Mouse (Mus musculus): ENCODE measurements around the gene Pdcl3.

Gene Pdcl3

DNA sequence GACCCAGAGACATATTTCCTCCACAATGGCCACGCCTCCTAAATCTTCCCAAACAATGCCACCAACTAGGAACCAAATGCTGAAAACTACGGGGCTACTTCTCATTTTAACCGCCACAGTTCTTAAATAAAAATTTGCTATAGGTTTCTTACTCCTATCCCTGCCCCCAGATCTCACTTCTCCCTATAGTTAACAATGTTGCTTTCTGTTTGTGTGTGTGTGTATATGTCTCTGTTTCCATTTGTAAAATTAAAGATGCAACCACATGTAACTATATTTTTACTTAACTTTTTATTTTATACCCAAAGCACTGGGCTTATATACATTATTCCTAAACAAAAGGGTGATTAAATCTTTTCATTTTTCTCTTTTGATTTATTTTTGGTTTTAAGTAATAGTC is at the start of gene Pdcl3:
TSS of gene Pdcl3 (plus strand) at position 301 of the 400 bp plus-strand sequence.
- no peak for DNase-seq

DNA sequence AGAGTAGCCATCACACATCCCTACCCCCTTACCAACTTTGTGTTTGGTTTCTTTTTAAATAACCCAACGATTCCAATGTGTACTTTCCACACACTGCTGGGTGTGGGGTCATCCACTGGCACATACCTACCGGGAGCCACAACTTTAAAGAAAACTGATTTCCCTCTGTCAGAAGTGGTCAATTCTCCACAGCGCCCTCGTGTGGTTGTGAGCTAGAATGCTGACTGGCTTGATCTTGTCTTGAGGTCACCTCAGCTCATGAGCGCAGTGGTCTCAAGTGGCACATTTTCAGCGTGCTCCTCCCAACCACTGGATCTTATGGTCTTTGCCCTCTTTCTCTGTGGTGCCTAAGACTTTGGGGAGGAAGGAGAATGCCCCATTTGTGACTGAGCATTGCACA is 48.6 kb upstream of the Pdcl3 start:
- no peak for DNase-seq

DNA sequence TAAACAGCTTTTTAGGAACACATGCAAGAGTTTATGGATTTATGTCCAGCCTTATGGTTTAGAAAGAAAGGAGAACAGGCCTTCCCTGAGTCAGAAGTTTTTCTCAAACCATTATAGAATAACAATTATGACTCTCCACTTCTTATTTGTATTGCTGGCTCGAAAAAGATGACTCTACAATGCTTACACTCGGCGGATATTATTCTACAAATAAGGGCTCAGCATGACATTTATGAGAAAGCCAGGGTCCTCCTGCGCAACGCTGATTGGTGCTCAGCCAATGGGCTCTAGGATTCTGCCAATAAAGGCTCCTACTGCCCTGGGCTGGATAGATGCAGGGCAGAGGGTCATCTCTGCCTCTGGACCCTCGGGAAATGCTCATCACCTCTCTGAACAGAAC is 46.6 kb upstream of the Pdcl3 start, which contains the start of gene Nms:
TSS of gene Nms (plus strand) at position 301 of the 400 bp plus-strand sequence.
- DNase-seq, result no peak

DNA sequence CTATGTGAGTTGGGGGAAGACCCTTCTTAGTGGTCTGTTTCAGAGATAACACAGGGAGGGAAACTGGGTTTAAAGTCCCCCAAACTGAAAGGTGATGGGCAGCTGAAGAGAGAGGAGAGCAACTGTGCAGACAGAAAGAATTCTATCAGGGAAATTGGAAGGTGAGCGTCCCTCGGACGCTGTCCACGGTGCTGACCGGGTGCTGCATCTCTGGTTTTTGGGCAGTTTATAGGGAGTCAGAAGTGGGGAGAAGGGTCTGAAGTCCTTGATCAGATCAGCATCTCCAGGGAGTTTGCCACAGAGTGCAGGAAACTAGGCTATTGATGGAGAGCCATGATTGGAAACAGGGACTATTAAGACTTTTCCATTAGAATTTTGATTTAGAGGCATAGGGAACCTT is 45.8 kb upstream of the Pdcl3 start:
- peak in 1 of 2 experiments; percentile 5 for DNase-seq

DNA sequence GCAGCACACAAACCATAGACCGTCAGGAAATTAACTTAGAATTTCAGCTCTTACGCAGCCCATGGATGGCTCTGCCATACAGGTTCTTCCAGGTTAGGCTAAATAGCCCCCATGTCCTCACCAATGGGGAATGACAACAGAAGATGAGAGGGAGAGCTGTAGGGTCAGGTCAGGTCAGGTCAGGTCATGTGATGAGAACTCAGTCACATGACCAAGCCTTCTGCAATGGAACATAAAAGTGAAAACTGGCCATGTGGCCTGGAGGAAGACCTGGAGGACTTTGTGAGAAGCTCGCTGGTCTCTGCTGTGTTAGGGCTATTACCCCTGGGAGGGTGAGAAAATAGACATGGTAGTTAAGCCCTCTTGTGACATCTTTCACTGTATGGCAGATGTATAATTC is 29.0 kb upstream of the Pdcl3 start:
- no peak for DNase-seq

DNA sequence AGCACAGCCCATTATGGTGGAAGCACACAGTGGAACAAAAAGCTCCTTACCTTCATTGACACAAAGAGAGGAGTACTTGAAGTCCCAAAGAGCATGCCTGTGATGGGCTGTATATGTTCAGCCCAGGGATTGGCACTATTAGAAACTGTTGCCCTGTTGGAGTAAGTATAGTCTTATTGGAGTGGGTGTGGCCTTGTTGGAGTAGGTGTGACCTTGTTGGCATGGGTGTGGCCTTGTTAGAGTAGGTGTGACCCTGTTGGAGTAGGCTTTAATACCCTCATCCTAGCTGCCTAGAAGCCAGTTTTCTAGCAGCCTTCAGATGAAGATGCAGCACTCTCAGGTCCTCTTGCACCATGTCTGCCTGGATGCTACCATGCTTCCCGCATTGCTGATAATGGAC is 16.3 kb upstream of the Pdcl3 start:
- DNase-seq, result no peak

DNA sequence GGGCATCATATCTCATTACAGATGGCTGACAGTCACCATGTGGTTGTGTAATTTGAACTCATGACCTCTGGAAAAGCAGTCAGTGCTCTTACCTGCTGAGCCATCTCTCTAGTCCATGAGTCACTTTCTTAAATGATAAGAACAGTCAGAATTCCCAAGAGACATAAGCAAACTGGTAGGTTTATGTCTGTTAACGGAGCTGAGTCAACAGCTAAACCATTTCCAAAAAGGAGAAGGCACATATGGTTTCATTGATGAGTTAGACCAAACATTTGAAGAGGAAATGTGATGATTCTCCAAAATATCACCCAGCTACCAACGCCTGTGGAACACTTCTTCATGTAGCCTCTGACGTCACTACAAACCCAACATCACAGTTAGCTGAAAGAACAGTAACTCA is 13.7 kb upstream of the Pdcl3 start:
- no peak for DNase-seq

DNA sequence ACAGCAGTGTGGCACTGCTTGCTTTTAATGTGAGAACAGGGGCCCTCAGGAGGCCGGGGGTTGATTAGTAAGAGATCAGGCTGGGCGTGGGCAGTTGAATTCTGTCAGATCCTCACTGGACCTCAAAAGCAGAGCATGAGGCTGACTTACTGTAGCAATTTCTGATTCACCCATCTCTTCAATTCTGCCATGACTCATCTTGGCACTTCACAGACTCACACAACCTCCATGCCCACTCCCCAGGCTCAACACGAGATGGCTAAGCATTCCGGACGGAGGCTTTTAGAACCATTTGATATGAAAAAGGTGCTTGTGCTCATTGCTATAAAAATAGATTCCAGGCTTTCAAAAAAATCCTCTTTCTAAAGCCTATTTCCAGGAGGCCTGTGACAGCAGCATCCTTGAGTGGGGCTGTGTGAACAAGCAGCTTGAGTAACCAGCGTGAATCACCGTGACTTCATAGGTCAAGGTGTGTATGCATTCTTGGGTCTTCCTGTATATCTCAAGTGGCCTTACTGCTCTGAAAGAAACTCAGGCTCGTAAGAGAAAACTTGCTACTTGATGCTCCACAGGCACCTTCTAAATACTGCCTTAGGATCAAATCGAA is 12.3 kb upstream of the Pdcl3 start:
- DNase-seq, result no peak

DNA sequence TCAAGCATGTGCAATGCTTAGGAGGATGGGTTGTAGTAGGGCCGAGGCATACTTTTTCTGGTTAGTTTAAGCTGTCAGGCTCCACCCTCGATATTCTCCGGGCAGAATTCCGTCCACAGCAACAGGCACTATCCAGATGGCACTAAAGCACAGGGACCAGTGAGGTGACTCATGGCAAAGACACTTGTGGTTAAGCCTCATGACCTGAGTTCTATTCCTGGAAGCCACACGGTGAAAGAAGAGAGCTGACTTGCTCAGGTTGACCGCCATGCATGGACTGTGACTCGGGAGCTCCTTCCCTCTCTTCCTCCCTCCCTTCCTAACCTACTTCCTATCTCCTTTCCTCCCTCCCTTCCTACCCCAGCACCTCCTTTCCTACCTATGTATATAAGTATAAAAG is 5.5 kb upstream of the Pdcl3 start:
- DNase-seq, result no peak

DNA sequence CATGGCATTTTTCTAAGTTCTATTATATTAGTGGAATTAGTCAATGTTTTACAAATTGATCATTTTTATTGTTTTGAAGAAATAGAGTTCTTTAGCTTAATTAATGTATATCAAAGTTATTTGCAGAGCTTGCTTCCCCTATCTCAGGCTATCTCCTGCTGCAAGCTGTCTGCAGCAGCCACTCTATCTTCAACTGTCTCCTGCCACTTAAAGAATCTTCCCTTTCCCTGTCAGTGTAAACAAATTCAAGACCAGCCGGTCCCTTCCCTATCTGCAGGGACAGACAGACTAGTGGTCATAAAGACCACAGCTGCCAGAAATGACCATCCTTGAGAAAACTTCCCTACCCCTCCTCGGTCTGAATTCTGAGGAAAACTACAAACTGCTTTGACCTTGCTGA is 1.5 kb upstream of the Pdcl3 start:
- DNase-seq, result no peak

DNA sequence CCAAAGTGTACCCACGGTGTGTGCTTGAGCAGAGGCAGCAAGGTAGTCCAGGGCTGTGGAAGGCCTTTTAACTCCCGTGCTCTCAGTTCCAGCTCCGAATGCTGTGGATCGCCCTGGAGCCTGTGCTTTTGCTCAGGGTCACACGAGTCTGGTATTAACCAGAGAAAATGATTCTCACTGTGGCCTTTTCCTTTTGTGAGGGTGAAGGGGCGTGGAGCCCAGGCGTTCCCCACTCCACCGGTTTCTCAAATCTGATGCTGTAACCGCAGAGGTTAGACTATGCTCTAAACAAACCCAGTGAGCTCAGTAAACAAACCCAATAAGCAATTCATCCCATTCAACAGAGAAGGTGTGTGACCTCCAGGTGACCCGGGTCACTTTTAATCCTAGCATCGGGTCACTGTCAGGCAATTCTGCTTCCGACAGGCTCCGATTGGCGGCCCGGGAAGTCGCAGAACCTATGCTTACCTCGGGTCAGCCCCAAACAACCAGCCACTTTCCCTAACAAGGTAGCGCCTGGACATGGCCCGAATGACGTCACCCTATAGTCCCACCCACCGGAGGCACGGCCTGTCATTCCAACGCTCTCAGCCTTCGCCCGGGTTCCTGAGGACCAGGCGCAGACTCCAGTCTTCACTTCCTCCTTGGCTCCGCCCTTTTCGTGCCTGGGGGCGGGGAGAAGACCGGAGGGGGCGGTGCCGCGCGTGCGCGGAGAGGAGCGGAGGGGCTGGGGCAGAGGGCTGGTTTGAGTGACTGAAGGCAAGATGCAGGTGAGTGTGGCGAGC is 1.9 kb downstream of the Pdcl3 start:
- peak; percentile 99 for DNase-seq

DNA sequence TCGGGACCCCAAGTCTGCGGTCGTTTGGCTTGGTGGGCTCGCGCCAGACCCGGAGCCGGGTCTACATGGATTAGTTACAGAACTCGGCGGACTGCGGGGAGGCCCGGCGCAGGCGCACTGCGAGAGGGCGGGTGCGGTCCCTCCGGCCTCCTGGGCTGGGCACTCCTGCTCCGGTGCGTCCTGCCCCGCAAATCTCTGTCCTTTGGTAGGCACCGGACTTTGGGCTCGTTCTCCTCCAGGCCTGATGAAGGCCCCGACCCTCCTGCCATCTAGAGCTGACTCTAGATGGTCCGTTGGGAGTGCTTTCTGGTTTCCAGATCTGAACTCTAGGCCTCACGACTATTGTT is 2.4 kb downstream of the Pdcl3 start:
- no peak for DNase-seq

DNA sequence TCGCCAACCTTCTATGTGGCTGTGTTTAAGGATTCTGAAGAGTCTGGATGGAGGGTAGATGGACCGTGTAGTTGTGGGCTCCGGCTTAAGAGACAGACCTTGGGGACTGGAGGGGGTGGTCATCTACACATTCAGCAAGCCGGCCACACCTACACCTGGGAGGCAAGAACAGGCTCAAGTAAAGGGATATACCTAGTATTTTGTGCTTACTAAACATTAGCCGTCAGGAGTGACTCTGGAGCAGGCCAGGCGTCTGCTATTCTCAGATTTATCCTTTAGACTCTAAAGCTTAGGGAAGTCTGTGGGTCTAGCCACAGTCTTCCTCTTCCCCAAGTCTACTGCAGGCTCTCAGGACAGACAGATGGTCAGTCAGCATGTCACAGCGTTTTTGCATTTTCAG is 2.9 kb downstream of the Pdcl3 start:
- no peak for DNase-seq

DNA sequence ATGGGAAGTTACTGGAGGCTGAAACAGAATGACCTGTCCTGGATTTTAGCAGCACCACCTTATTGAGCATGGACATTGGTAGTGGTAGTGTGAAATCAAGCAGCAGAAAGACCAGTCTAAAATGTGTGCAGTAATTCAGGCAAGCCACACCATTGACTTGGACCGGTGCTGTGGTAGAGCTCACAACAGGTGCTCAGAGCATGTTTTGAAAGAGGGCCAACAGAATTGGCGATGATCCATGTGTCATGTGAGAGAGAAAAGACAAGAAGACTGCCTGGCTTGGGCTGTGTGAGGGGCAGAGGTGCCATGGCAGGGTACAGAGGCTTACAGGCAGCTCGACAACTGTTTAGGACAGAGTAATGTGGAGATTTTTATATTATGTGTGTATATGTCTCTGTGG is 7.0 kb downstream of the Pdcl3 start:
- peak; percentile 61 to 70 for DNase-seq

DNA sequence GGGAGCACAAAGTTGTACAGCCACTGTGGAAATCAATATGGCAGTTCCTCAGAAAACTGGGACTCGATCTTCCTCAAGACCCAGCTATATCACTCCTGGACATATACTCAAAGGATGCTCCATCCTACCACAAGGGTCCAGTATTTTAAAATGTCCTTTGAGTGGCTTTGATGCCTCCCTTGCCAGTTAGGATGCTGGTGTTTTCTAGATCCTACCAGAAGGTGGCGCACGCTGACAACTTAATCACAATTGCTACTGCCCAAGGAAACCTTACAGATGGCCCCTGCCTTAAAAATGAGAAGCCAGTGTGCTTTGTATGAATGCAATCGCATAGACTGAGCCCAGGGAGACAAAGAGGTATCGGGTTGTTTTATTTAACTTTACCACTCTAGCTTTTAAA is 15.7 kb downstream of the Pdcl3 start:
- DNase-seq, result peak; percentile 48 to 75

DNA sequence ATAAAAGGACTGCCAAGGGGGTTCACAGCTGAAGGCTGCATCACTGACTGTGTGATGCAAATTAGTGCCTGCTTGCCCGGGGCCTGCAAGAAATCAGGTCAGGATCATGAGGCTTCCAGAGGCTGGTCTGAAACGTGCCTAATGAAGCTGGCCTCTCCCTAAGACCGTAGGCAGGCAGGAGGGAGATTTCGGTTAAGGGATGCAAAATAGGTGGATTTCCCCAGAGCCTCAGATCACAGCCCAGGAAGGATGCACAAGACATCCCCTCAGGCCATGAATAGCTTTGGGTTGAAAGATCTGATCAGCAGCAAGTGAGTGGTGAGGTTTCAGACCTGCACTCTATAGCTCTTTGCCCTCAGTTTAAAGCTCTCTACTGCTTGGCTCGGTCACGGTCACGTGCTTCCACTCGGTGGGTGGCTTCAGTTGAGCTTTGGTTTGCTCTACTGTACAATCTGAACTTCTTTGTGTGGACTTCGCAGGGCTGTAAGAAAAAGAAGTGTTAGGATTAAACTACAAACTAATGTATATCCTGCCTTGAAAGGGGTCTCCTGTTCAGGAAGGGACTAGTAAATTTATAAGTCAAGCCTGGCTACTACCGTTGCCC is 20.4 kb downstream of the Pdcl3 start:
- DNase-seq, result peak in 1 of 2 experiments; percentile 12

DNA sequence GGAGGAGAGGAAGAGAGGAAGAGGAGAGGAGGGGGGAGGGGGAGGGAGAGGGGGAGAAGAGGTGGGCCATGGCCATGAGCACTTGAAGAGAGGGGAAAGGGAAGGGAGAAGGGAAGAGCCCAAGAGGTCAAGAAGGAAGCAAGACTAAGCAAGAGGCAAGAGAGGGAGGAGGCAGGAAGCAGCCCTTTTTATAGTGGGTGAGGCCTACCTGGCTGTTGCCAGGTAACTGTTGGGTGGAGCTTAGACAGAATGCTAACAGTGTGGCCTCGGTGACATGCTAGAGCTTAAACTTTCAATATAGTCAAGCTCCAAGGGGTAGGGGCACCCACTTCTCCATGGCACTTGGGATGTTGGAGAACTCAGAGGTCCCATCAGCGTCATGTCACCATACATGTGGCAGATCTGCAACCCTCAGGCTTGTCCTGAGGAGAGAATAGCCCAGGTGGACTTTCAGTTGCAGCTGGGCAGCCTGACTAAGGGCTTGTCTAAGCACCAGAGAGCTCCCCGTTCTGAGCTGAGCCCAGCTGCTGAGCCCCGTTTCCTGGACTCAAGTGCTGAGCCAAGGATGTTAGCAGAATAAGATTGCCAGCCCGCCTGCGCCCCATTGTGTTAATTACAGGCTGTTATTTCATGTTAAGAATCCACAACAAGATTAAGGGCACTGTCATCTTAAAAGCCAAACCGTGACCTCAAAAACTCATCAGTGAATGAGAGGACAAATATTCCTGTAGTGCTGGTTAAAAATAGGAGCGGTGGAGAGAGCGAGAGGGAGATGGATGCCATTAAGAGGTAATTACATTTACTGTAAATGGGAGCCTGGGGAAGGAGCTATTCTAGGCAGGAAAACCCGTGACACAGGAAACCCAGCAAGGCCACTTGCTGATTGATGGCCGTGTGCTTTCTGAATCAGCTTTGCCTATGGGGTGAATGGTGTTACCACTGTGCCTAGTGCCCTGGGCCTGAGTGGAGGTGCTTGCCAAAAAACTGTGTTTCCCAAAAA is 21.7 kb downstream of the Pdcl3 start:
- no peak for DNase-seq

DNA sequence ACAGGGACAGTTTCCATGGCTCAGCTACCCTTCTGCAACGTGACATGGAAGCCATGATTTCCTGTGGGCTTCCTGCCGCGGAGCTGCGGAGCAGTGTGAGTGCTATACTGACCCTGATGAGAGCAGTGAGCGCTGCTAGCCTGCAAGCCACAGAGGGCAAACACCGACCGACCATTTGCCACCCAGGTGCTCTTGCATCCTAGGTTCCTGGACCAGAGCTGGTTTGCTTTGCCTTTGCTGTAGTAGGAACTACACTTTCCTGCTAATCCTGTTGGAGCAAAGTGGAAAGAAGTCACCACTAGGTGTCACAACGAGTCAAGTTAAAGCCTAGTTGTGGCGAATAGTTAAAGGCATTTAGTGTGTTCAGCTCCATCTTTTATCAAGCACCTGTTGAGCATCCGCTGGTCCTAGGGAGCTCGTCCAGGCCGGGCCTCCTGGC is 25.2 kb downstream of the Pdcl3 start:
- peak; percentile 56 to 78 for DNase-seq

DNA sequence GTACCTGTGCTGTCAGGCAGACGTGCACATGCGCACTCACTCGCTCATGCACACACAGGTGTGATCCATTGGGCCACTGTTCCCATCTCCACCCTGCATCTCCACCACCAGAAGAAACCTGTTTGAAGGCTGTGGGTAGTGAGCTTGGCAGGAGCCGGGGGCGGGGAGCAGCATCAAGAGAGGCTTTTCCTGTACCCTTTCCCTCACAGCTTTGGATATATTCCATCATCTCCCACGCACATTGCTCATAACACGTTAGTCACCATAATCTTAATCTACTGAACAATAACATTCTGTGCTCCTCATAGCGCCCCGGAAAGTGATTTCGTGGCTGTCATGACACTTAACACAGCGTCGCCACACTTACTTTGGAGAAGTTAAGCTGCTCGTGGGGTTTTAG is 27.2 kb downstream of the Pdcl3 start:
- DNase-seq, result no peak

DNA sequence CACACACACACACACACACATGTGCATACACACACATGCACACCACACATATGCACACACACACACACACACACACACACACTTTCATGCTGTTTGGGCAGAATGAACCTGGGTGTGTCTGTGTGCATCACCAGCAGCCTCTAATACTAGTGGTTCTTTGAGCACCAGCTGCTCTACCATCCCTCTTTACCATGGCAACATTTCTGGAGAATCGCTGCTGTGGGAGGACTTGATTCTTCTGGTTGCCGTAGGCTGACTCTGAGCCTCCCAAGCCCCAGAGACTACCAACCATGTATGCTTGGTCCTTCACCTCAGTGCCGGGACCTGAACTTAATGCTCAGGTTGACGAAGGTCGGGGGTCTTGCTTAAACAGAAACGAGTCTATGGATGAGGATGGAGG is 28.4 kb downstream of the Pdcl3 start:
- DNase-seq, result no peak

DNA sequence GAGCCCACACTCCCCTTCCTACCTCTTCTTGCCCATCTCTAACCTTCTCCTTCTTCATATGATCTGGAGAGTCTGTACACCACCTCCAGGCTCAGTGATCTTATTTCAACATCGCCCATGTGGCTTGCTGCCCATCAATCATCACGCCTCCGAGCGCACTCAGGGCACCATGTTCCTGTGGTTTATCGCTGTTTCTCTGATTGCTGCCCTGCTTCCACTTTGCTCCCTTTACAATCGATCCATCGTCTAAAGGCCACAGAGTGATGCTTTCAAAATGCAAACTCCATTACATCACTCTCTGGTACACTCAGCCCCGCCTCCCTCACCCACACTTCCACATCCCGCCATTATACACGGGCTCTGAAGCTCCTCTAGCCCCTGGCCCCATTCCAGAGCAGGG is 30.1 kb downstream of the Pdcl3 start:
- DNase-seq, result no peak

DNA sequence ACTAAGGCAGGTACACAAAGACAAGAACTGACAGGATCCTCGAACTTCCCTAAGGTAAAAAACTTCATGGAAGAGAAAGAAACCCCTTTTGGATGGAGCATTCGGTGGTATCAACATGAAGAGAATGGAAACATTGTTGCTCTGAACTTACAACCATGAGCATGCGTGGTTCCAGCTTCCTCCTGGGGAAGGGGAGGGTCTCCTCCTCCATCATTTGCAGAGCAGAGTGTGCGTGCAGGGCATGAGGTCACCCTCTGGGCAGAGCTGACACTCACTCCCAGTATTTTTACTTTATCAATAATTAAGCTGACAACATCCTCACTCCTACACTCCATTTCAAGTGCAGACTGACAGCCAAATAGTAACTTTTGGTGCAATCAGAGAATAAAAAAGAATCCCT is 32.5 kb downstream of the Pdcl3 start:
- no peak for DNase-seq

DNA sequence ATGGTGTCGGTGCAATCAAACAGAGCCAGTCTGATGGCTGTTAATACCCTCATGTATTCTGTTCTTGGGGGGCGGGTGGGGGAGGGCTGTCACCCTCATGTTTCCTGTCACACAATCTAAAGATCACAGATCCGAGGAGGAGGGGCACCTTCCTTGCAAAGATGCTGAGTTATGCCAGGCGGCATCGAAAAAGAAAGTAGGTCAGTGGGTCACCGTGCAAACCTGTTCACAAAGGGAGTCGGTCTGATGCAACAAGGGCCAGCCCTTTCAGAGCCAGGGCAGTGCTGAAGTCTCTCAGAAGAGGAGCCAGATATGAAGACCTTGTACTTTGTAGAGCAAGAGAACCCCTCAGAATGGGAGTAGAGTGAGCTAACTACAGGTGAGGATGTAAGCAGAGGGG is 39.7 kb downstream of the Pdcl3 start:
- DNase-seq, result no peak

All from kidney, adult 8-10 months (tissue).